Mouse (Mus musculus) urinary bladder, postnatal 25 days (tissue): ENCODE measurements around the gene Igf2r.

Experiments used
- DNase-seq: peaks from one replicate; pipeline ENCODE4 v3.0.0; 2022; ENCODE audit warnings: low spot score

Igf2r gene

DNA sequence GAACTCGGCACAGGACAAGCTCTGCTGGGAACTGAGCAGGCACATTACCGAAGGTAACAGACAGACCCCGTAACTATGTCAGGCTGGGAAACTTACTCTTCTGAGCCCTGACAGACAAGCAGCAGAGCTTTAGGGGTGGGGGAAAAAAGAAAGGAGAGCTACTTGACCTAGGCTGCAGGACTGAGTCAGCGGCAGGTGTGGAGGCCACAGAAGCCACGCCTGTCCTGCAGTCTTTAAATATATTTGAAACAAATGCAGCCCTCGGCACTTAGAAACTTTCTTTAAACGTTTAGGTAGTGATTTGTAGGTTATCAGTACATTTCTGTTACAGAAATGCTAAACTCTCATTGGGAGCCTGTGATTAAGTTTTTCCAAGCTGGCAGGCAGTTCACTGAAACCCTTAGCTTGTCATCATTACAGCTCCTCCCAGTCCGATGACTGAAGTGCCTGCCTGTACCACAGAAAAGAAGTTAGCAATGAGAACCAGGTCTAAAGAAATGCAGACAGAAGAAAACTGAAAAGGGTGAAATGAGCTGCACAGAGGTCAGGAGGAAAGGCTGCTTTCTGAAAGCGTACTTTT lies 18.8 kb downstream of the Igf2r start:
- DNase-seq = no peak

DNA sequence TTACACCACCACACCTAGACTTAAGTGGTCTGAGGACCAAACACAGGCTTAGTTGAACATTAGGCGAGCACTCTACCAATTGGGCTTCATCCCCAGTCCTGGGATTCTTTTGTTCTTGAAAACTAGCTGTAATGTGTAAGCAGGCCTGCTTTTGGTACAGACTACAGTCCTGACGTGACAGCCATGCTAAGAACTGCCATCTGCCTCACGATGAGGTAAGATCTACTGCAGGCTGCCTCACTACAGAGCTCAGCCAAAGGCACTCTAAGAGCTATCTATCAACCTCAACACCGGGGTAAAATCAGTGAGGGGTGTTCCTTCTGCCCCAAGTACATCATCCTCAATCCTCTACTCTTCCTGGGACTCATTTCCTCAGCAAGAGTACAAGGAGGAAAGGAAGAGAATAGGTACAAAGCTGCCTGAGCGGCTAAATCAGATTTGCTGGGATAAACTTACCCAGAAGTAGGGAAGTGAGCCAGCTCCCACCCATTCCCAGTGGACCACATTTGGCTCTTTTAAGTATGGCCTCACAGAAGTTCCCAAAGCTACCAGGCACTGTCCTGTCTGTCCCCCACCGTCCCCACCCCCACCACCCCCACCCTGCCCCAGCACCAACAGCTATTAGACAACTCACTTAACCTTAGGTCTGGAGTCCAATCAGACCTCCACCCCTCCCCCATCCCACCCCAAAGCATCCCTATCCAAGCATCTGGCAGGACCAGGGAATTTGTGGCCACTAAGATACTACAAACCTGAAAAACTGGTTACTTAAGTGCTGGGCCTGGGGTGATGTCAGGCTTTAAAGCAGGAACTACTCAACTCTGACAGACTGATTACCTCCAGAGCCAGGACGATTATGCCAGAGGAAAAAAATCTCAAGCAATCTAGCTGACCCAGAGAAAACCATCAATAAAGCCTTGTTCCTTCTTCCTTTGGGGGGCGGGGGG lies 19.8 kb downstream of the Igf2r start:
- no peak for DNase-seq

DNA sequence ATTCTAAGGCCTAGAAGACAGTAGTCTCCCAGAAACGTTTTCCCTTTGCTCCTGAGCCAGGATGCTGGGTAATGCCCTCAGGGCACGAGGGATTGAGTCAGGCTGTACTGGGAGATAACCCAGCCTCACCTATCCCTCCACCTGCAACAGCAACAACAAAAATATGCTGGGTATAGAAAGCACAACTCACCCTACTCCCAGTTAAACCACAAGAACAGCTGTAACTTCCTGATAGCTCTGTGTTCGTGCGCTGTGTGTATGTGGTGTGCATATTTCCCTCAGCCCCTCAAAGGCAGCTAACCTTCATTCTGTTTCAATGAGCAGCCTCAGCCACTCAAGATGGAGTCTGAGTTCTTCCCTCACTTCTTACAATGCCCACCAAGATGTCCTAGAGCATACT lies 23.7 kb downstream of the Igf2r start:
- no peak for DNase-seq

DNA sequence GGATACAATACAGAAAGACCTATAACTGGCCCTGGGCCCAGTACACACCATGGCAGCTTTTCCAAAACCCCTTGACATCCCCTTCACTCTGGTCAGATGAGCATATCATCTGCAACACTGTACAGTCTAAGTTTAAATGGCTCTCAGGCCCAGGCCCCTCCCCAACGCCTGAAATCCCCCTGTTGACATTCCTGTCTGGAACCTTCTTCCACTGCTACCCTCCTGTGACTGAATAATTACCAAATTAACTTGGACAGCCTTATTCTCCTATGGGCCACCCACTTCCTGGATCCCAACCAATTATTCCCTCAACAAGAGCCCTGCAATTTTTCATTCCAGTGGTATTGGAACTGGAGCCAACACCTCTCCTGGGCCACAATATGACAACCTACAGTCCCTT lies 25.4 kb downstream of the Igf2r start:
- no peak for DNase-seq

DNA sequence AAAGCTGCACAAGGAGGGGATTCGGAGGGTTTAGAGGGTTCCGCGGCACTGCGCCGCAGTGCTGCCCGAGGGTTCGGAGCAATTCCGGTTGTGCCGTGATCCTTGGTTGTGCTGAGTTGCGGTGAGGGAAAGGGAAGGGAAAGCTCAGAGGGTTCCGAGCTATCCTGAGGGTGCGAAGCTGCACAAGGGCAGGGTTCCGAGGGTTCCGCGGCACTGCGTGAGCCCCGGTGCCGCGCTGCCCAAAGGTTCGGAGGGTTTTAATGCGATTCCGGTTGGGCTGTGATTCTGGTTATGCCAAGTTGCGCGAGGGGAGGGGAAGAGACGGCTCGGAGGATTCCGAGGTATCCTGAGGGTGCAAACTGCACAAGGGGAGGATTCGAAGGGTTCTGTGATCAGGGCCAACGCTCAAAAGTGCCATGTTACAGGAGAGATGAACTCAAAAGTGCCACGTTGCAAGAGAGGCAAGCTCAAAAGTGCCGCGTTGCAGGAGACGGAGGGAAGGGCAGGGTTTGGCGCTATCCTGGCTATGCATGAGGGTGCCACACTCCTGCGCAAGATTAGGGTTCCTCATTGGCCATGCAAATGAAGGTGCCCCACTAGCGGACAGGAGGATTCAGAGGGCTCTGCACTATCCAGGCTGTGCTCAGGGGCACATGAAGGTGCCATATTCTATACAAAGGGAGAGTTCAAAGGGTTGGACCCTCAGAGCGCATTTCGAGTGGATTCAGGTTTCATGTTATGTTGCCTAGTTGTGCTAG lies 27.1 kb downstream of the Igf2r start:
- no peak for DNase-seq

DNA sequence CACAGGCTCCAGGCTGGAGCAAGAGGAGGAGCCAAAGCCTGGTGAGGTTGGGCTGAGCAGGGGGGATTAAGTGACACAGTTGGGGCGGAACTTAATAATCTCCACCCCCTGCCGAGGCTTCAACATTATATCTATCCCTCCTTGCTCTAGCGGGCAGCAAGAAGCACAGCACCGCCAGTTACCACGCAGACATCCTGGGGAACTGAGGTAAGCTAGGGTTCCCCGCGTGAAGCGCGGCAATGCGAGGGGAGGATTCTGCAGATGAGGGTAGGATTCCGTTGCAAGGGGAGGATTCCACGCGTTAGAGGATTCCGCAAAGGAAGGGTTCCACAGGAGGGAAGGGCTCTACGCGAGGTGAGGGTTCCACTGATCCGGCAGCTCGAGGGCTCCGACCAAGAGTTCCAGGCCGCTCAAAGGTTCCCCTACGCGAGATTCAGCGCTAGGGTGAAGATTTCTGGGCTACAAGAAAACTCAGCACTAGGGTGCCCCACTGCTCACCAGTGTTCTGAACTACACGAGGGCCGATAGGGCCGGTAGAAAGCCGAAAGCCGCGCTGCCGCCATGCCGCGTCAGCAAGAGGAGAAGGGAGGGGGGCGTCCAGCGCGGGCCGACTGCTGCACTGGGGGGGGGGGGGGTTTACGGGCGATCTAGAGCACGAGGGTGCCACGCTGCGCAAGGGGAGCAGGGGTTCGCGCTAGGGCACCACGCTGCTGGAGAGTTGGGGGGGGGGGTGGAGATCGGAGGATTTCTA lies 28.1 kb downstream of the Igf2r start:
- DNase-seq = peak; percentile 49

DNA sequence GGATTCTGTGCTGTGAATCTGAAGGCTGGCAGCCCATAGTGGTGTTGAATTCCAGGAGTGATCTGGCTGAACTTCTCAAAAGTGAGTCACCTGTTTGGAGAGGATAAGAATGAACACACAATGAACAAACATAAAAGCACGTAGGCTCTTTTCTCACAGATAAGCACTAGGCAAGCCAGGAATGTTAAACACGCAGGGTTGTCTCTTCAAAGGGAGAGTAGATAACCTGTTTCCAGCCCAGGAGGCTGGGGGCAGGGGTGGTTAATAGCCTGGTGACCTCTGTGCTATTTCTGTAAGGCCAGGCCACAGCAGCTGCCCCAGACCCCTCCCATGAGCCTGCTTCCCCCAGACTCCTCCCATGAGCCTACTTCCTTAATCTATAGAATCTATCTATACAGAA lies 29.1 kb downstream of the Igf2r start:
- DNase-seq = no peak

DNA sequence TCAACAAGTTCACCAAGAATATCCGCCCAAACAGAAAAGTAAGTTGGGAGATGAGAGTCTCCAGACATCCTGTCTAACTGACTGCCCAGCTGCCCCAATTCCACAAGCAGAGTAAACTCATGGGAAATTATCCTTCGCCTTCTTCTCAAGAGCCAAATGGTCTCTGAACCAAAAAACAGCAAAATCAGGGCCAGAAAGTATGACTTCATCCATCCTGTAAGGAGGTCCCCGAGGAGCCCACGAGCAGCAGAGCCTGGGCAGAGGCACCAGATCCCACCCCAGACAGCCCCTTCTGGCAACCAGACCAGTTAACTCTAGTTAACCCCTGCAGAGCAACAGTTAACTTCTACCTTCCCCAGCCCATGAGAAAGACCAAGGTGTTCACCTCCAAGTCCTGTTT lies 29.9 kb downstream of the Igf2r start:
- no peak for DNase-seq

DNA sequence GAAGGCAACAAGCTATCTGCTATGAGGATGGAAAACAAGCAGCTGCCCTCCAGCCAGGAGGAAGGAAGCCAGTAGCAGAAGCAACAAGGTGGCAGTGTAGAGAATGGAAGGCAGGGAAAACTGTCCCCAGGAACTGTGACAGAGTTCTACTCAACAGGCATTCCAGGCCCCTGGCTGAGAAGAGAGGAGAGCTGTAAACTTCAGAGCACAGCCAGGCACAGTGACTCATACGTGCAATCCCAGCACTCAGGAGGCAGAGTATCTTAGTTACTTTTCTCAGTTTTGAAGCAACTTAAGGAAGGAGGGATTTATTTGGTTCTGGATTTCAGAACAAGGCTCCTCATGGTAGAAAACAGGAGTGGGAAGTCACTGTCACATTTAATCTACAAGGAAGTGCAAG lies 31.5 kb downstream of the Igf2r start:
- no peak for DNase-seq

DNA sequence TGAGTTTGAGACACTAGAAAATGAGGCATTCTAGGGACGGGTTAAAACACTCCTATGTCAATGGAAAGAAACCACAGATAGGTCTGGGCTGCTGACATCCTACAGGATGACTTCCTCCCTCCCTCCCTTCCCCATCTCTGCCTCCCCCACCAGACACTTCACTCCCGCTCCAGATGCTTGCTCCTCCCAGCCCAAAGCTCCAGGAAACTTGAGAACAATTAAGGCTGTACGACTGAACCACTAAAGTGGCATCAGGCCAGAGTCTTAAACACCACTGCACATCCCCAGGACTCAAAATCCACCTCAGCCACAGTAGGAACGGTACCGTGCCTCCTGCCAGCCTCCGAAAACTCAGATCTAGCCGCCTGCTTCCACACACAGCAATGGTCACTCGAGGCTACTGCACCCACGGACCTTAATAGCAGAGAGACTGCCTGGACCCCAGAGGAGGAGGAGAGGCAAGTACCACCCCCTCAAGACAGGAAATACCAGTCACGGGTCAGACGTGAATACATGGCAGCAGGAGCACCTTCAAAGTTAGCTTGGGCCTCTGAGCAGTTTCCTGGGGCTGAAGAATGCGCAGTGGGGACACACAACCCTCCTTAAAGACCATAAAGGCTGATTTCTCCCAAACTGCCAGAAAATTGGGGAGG lies 35.1 kb downstream of the Igf2r start:
- DNase-seq = no peak

DNA sequence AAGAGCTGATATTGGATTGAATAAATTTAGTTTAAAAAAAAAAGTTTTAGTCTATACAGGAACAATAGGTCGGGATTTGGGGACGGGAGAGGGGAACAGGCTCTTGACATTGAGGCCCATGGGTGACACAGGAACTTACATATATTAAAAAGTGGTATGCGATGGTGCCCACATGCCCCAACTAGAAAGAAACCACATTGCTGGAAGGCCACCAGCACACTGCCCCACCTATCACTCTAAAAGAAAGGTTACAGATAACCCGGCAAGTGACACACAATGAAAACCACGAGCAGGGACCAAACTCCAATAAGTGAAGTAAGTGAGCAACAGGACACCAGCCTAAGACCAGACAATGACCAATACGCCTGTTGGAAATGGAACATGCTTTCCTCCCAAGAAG lies 36.3 kb downstream of the Igf2r start:
- no peak for DNase-seq

DNA sequence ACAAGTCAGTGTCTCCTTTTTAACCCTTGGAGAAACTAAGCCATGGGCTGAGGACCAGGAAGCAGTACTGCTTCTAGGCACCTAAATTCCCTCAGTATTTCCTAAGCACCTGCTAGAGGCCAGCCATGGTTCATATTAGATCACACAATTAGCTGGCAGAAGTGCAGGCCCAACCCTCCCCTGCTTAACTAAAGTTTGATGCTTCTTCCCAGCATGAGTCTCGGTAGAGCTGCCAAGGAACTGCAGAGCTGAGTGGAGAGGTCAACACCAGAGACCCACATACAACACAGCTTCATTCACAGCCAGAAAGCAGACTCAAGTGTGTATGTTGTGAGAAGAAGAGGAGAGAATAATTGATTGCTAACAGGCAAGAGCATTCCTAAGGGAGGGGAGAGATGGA lies 40.9 kb downstream of the Igf2r start:
- no peak for DNase-seq

DNA sequence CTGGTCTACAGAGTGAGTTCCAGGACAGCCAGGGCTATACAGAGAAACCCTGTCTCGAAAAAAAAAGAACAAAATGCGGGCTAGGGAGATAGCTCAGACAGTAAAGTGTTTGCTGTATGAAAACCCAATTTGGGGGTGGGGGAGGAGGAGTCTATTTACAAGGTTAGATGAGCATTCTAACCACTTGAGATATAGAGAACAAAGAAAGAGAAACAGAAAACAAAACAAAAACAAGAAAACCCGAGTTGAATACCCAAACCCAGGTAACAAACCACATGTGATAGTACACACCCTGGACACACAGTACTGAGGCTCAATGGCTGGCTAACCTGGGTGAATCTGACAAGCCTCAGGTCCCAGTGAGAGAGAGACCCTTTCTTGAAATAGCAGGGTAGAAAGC lies 41.7 kb downstream of the Igf2r start:
- no peak for DNase-seq

DNA sequence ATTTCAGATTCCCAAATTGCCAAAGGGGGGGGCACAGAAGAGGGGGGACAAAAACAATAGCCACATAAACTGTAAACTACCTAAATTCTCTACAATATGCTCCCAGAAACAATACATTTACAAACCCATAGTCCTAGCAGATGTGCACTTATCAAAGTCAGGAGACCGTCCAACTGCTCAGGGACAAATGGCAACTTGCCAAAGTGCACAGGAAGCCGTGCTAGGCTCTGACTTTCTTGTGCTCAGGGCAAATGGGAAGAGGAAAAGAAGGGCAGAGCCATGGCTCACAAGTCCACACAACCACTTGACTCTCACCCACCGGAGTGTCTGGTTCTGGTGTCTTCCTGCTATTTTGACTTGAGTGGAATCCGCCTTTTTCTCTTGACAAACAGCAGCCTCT lies 43.6 kb downstream of the Igf2r start:
- DNase-seq = no peak

DNA sequence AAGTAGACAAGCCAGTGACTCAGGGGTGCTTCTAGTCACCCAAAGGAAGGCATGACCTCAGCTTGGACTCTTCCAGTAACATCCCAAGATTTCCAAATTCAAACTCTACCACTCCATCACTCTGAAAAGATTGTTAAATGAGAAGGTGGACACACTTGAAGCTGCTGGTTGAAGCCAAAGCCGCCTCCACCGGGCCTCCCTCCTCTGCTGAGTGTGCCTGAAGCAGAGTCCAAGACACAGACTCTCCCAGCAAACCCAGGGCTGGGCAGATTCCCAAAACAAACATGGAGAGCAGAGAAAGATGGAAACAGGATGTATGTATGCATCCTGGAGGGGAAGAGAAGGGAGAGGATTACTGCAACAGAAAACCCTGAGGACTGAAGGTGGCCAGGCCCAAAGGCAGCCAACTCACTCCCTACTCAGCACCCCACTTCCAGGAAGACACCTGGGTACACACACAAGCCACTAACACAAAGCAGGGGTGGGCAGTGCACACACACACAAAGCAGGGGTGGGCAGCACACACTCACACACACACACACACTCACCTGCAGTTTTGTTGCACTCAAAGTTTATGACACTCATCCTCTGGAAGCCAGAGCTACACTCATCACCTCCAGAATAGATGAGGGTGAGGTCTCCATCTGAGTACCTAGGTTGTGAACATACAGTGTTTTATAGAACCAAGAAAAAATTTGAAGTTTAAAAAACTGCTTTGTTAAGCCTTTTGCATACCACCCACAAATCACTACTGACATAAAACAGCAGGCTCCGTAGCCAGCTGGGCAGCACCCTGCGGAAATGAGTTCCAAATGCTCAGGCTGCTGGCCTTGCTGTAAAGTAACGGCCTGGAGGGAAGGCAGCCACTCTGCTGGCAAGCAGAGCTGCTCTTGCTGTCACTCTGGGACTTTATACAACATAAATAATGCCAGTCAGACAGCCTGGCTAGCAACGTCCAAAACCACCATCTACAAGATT lies 44.4 kb downstream of the Igf2r start:
- no peak for DNase-seq

DNA sequence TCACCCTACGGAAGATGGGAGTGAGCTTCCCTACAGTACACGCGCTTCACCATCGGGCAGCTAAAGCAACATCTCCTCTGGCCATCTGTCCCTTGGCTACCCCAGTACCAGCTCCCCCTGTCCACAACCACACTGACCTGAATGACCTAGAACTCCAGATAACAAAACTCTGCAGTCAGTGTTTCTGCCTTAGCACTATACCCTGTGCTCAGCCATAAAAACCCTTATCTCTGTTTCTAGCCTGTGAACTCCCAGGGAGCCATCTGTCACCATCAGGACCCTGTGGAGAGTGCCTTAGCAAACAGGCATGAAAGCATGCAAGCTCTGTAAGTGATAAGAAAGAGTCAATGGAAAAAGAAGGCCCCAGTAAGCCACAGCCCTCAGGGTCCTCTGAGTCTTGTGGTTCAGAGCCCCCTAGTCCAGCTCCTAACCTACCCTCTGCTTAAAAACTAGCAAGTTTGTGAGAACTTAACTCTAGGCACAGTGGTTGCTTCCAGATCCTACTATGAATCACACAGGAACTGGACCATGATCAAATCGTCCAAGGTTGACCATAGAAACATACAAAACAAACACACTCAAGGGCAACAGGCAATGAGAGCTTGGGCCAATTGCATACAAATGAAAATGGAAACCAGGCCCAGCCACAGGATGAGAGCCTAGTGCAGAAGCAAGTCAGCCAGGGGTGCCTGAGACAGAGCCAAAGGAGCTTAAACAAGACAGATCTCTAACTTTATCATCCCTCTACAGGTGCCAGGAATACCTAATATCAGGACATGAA lies 45.3 kb downstream of the Igf2r start:
- DNase-seq = no peak

DNA sequence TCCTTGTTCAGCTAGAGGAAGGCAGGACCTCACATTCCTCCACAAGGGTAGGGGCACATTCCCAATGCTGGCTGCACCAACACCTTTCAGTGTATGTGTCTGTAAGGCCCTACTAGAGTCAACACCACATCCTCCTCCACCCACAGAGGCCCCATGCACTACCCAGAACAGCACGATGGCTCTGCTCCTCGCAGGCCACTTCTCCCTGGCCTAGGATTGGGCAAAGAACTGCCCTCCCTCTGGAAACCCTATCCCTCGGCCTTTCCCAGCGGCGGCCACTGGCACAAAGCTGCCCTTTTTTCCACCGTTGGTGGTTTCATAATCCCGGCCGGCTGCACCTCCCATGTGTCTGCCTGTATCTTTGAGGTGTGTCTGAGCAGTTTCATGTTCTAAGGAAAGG lies 46.8 kb downstream of the Igf2r start:
- no peak for DNase-seq

DNA sequence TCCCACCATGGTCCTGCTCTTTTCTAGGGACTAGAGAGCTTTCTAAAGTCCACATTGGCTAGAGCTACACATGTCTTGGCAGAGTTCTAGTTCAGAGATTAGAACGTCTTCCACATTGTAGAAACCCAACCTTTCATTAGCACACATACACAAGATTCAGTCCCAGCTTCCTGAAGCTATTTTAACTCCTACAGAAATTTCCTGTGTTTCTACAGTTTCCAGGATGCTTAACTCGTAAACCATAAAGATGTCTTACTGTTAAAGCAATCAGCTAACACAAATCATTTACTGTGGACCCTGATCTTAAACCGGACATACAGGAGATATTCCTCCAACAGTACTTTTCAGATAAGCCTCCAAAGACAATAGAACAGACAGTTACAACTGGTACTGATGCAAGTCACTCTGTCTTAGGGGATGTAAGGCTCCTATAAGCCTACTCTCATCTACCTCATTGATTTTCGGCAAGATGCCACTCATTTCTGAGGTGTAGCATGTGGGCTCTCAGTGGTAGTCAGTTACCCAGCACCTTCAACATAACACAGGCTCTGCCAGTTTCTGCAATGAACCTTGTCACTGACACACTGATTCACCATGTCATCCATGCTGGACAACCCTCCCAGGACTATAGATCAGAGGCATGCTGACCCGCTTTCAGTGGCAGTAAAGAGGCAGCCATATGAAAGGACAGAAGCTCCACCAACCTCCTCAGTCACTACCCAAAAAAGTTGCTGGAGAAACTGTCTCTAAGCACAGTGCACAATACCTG lies 48.2 kb downstream of the Igf2r start:
- no peak for DNase-seq

DNA sequence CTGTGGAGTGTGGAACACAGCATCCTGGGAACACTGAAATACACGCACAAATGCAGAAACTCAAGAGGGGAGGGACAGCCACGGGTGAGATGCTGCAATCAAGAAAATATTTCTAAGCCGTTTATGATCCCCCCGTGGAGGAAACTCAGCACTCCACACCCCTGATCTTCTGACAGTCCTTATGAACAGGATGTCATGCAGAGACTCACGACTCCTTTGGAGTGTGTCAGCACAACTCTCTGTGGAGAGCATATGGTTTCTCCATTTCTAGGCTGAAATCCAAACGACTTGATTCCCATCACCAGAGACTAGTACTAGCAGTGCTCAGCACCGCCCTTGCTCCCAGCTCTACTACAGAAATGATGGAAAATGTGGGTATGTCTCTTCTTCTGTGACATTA lies 51.2 kb downstream of the Igf2r start:
- DNase-seq = no peak
